Comparison of ENCODE assay signal across 8 mouse cellular contexts in the genomic region with DNA sequence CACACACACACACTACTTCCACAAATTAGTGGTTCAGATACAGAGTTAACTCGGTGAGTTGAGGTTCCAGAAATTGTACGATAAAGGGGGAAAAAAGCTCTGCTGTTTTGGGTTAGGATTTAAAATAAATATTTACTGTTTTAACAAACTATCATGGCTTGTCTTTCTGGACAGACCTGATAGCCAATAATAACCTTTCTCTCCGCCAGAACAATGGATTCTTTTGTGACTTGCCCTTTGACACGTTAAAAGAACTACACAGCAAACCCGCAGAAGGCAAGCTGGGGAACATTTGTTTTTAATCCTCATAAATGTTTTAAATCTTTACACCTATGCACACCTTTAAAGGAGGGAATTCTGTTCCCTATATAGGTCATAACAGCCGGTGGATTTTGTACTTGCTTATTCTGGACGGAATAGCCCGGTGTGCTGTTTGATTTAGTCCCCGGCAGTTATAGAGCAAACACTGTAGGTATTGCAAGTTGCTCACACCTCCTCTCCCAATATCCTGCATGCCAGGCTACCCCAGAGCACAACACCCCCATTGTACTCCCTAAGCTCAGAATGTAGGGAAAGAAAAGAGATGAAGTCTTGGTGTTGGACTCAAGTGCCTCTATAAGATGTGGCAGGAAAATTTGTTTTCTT.
DNase-seq lines count a peak whose midpoint lies in the region; ATAC-seq lines count a peak whose summit lies in the region.

No protein-coding gene starts in this region.

- H3K9me3 ChIP-seq in liver, embryonic 15.5 days (replicated peaks), result no peaks in the 10 kb centered on the region

- H3K4me3 ChIP-seq in liver, embryonic 15.5 days (replicated peaks), result peak overlapping the region; percentile 52

- H3K27me3 ChIP-seq in liver, embryonic 15.5 days, result no peaks in the 10 kb centered on the region

- H3K36me3 ChIP-seq in liver, embryonic 15.5 days (replicated peaks), result no peaks in the 10 kb centered on the region

- no peak overlapping the region for H3K9ac ChIP-seq in liver, embryonic 15.5 days

- peak overlapping the region; percentile 58 for H3K4me2 ChIP-seq in liver, embryonic 15.5 days

- peak; percentile 7 for DNase-seq in embryo, embryonic 10 days (ENCODE audit: low spot score)
- no peak for DNase-seq in embryo, embryonic 9.5 days (ENCODE audit: extremely low spot score)
- peak; percentile 59 for DNase-seq in brain, adult 2 months (ENCODE audit: low read depth, low spot score)
- peak; percentile 54 for DNase-seq in forelimb bud, embryonic 11.5 days (ENCODE audit: low read depth, low spot score)
- DNase-seq in right cerebral cortex, adult 2 months (ENCODE audit: low spot score in 2 of 2), result no peak
- DNase-seq in testis, postnatal 10 days (ENCODE audit: low spot score), result no peak
- DNase-seq in urinary bladder, adult 18-20 months (ENCODE audit: low spot score in 2 of 2), result no peak

- ATAC-seq in liver, embryonic 15.5 days (ENCODE audit: insufficient read depth), result no peak

- H3K27ac ChIP-seq in liver, embryonic 15.5 days (replicated peaks), result no peak overlapping the region

- no peaks in the 10 kb centered on the region for H3K4me1 ChIP-seq in liver, embryonic 15.5 days (replicated peaks)

- WGBS in liver, embryonic 15.5 days (ENCODE audit: insufficient replicate concordance), result 45% methylated on average over 9 of the region's 9 CpGs

Comparison
In these comparisons a context has a peak if more than half of its experiments do, and no peak if none do; other contexts are left out.
1. DNase-seq: peak in embryo, embryonic 10 days (single experiment), brain, adult 2 months (single experiment) and forelimb bud, embryonic 11.5 days (single experiment); none in embryo, embryonic 9.5 days (single experiment), right cerebral cortex, adult 2 months (0 of 2), testis, postnatal 10 days (single experiment) and urinary bladder, adult 18-20 months (0 of 2).